Mouse (Mus musculus) hindbrain, embryonic 16.5 days (tissue): ENCODE data around the gene Irx5. TPM values are rescaled to one million over a fixed set of nuclear protein-coding genes. Genes with fewer than 3 reads are reported as not detected.
A peak's percentile ranks its signal among the peaks of the same experiment; 100 is the strongest.

Experiments used
- ATAC-seq: fragments of 200-750 bp; cut with Nextera tagmentation; 2 replicates; pipeline ENCODE4 v1.8.0; 2017; ENCODE audit warnings: moderate TSS enrichment, moderate library complexity
- H3K27ac ChIP-seq: fragments of 300-500 bp; sonication (generic); 2 replicates; pipeline ENCODE4 v1.5.1; 2014; ENCODE audit warnings: low read depth, mild to moderate bottlenecking, control low read depth, low read length, moderate library complexity
- H3K27me3 ChIP-seq: fragments of 300-500 bp; sonication (generic); replicated peaks from 2 replicates; pipeline ENCODE4 v1.6.1; 2014; ENCODE audit warnings: low read length; ENCODE audit not compliant: control insufficient read depth, insufficient read depth
- H3K36me3 ChIP-seq: fragments of 300-500 bp; sonication (generic); 2 replicates; pipeline ENCODE4 v1.6.1; 2014; ENCODE audit warnings: mild to moderate bottlenecking, low read length, moderate library complexity, mixed read lengths; ENCODE audit not compliant: control insufficient read depth, insufficient read depth
- H3K4me1 ChIP-seq: fragments of 300-500 bp; sonication (generic); 2 replicates; pipeline ENCODE4 v1.6.1; 2014; ENCODE audit warnings: low read depth, low read length; ENCODE audit not compliant: control insufficient read depth, insufficient read depth
- H3K4me2 ChIP-seq: fragments of 300-500 bp; sonication (generic); 2 replicates; pipeline ENCODE4 v1.6.1; 2014; ENCODE audit warnings: mild to moderate bottlenecking, low read length, control low read depth, moderate library complexity
- H3K4me3 ChIP-seq: fragments of 300-500 bp; sonication (generic); 2 replicates; pipeline ENCODE4 v1.5.1; 2014; ENCODE audit warnings: mild to moderate bottlenecking, low read length, control low read depth, moderate library complexity
- H3K9ac ChIP-seq: fragments of 300-500 bp; sonication (generic); 2 replicates; pipeline ENCODE4 v1.6.1; 2014; ENCODE audit warnings: low read depth, mild to moderate bottlenecking, control low read depth, low read length, moderate library complexity
- H3K9me3 ChIP-seq: fragments of 300-500 bp; sonication (generic); 2 replicates; pipeline ENCODE4 v1.6.1; 2014; ENCODE audit warnings: mild to moderate bottlenecking, low read length, moderate library complexity; ENCODE audit not compliant: control insufficient read depth
- WGBS: fragments of 180-500 bp; shearing (Covaris S2); extraction: QIAGEN DNeasy Blood & Tissue Kit; methylation state at CpG from one replicate; pipeline ENCODE4 v1.1.7; 2014; 5-methylcytosine and 5-hydroxymethylcytosine counted together
- polyA plus RNA-seq: library from polyadenylated mRNA; unstranded; fragments of >200 nt; fragmentation: Nextera tagmentation; extraction: Ambion mirVana; gene quantifications from 2 replicates; pipeline ENCODE4 v1.2.1, GENCODE M21; 2015

Irx5 gene
- polyA plus RNA-seq, 1 experiment from 2014 or later = 8.0 TPM

GRCm38 (mm10) chr8:92404218-92404617 is 46.8 kb downstream of the Irx5 start:
- Histone ChIP-seq H3K27ac (no peak overlapping the region), H3K9me3 (peaks cover 3% of the 10 kb centered on the region; the same call in 1 of the 2 replicates), H3K27me3 (no peaks in the 10 kb centered on the region), H3K9ac (no peak overlapping the region), H3K4me3 (no peak overlapping the region), H3K36me3 (no peaks in the 10 kb centered on the region), H3K4me1 (no peaks in the 10 kb centered on the region; the same call in 1 of the 2 replicates), H3K4me2 (no peak overlapping the region)
- ATAC-seq = peak; percentile 73; the same call in 1 of the 2 replicates
- WGBS = 86% methylated on average over 2 of the region's 2 CpGs

DNA sequence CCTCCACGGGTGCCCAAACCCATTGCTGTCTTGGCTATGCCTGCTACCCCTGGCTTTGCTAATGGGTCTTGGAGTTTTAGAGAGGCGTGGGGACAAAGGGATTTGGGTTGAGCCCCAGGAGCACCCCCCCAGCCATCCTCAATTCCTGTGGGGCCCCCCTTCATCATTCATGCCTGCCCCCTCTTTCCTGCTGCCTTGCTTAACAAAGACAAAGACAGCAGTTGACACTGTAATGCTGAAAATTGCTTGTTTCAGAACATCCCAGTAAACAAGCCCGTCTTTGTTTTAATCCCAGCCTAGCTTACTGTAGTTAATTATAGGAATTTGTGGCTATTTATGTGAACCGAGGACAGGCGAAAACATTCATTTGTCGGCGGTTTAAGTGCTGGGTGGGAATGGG is 50.7 kb downstream of the Irx5 start:
- Histone ChIP-seq H3K4me2 (no peak overlapping the region), H3K9me3 (no peaks in the 10 kb centered on the region), H3K9ac (no peak overlapping the region), H3K36me3 (no peaks in the 10 kb centered on the region), H3K4me3 (no peak overlapping the region), H3K27me3 (no peaks in the 10 kb centered on the region), H3K27ac (no peak overlapping the region), H3K4me1 (no peaks in the 10 kb centered on the region; the same call in 1 of the 2 replicates)
- 56% methylated on average over 7 of the region's 7 CpGs for WGBS
- peak; percentile 48 for ATAC-seq

DNA sequence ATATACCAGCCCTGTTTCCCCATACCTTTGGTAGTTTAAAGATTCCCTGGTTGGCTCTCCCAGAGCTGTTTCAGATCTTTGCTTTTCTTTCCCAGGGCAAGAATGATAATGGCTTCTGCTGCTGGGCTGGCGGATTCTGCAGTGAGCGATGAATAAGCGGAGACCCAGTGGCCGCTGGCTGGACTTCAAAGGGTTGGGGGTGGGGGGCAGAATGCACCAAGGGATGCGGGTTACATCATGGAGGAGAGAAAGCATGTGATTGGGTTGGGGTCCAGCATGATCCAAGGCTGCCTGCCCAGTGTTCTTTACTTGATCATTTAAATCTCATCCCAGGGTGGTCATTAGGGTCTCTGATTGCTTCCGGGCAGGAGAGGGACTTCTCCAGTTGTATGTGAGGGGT is 56.2 kb downstream of the Irx5 start:
- ATAC-seq = no peak
- Histone ChIP-seq H3K4me2 (no peak overlapping the region), H3K9me3 (no peaks in the 10 kb centered on the region), H3K36me3 (no peaks in the 10 kb centered on the region), H3K4me3 (no peak overlapping the region), H3K4me1 (no peaks in the 10 kb centered on the region; the same call in 1 of the 2 replicates), H3K27ac (no peak overlapping the region), H3K9ac (no peak overlapping the region), H3K27me3 (no peaks in the 10 kb centered on the region)
- 57% methylated on average over 6 of the region's 6 CpGs for WGBS

DNA sequence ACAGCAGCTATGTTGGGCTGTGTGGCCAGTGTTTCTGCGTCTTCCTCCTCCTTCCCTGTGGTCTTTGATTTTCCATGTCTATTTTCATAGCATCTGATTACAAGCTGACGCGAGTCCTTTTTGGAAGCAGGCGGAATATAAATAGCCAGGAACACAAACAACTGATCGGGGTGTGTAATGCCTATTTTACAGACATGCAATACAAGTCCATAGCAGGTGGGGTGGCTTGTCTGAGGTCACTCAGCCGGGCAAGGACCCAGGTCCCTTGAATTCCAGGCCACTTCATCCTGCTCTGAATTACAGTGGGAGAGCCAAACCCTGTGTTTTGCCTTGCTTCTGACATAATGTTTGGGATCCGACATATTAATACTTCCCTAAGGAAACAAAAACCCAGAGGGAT is 63.2 kb downstream of the Irx5 start:
- no peak overlapping the region for H3K27ac ChIP-seq
- no peak overlapping the region for H3K4me3 ChIP-seq
- 82% methylated on average over 7 of the region's 7 CpGs for WGBS
- H3K4me1 ChIP-seq = no peaks in the 10 kb centered on the region
- ATAC-seq = no peak
- no peak overlapping the region for H3K4me2 ChIP-seq
- H3K27me3 ChIP-seq = no peaks in the 10 kb centered on the region
- H3K36me3 ChIP-seq = no peaks in the 10 kb centered on the region
- no peak overlapping the region for H3K9ac ChIP-seq
- no peaks in the 10 kb centered on the region for H3K9me3 ChIP-seq
